Mouse (Mus musculus) midbrain, embryonic 12.5 days (tissue): ENCODE measurements around the gene Col6a3. TPM values are rescaled to one million over a fixed set of nuclear protein-coding genes. Genes with fewer than 3 reads are reported as not detected.

Experiments used
- ATAC-seq: fragments of 200-750 bp; cut with Nextera tagmentation; 2 replicates; pipeline ENCODE4 v1.8.0; 2017; ENCODE audit warnings: low read depth, moderate TSS enrichment, moderate library complexity; ENCODE audit not compliant: low FRiP score
- H3K27ac ChIP-seq: fragments of 300-500 bp; sonication (generic); replicated peaks from 2 replicates; pipeline ENCODE4 v1.5.1; 2016; ENCODE audit warnings: mild to moderate bottlenecking
- H3K27me3 ChIP-seq: fragments of 300-500 bp; sonication (generic); 2 replicates; pipeline ENCODE4 v1.6.1; 2016; ENCODE audit warnings: mild to moderate bottlenecking
- H3K36me3 ChIP-seq: fragments of 300-500 bp; sonication (generic); 2 replicates; pipeline ENCODE4 v1.6.1; 2016
- H3K4me1 ChIP-seq: fragments of 300-500 bp; sonication (generic); 2 replicates; pipeline ENCODE4 v1.6.1; 2016
- H3K4me2 ChIP-seq: fragments of 300-500 bp; sonication (generic); replicated peaks from 2 replicates; pipeline ENCODE4 v1.6.1; 2016; ENCODE audit warnings: mild to moderate bottlenecking, moderate library complexity
- H3K4me3 ChIP-seq: fragments of 300-500 bp; sonication (generic); 2 replicates; pipeline ENCODE4 v1.5.1; 2016; ENCODE audit warnings: mild to moderate bottlenecking
- H3K9ac ChIP-seq: fragments of 300-500 bp; sonication (generic); replicated peaks from 2 replicates; pipeline ENCODE4 v1.6.1; 2016; ENCODE audit warnings: mild to moderate bottlenecking, moderate library complexity
- H3K9me3 ChIP-seq: fragments of 300-500 bp; sonication (generic); 2 replicates; pipeline ENCODE4 v1.6.1; 2016; ENCODE audit warnings: mild to moderate bottlenecking
- WGBS: fragments of 180-500 bp; shearing (Covaris S2); methylation state at CpG from one replicate; pipeline ENCODE4 v1.1.7; 2016; 5-methylcytosine and 5-hydroxymethylcytosine counted together
- polyA plus RNA-seq: library from polyadenylated mRNA; unstranded; fragments of >200 nt; fragmentation: Nextera tagmentation; extraction: Ambion mirVana; gene quantifications from 2 replicates; pipeline ENCODE4 v1.2.1, GENCODE M21; 2016

Gene Col6a3
- polyA plus RNA-seq, 1 experiment from 2014 or later = 17.3 TPM

GRCm38 (mm10) chr1:90789506-90789905 lies 54.3 kb downstream of the Col6a3 start:
- H3K9me3 ChIP-seq = no peaks in the 10 kb centered on the region
- no peak for ATAC-seq
- no peak overlapping the region for H3K27ac ChIP-seq
- H3K4me1 ChIP-seq = no peaks in the 10 kb centered on the region
- 83% methylated on average over 6 of the region's 6 CpGs for WGBS
- no peak overlapping the region for H3K9ac ChIP-seq
- no peak overlapping the region for H3K4me3 ChIP-seq
- H3K36me3 ChIP-seq = no peaks in the 10 kb centered on the region
- no peak overlapping the region for H3K4me2 ChIP-seq
- H3K27me3 ChIP-seq = no peaks in the 10 kb centered on the region

- Histone ChIP-seq H3K9ac (no peak overlapping the region), H3K9me3 (no peaks in the 10 kb centered on the region), H3K27me3 (no peaks in the 10 kb centered on the region), H3K4me3 (no peak overlapping the region), H3K4me1 (0 out of 2 replicates have a peak, but pooled peaks cover 2% of the 10 kb centered on the region), H3K27ac (no peak overlapping the region), H3K4me2 (no peak overlapping the region), H3K36me3 (no peaks in the 10 kb centered on the region)
- 90% methylated on average over 1 of the region's 1 CpGs for WGBS
- ATAC-seq = no peak
Measured at GRCm38 (mm10) chr1:90780446-90780845, 63.3 kb downstream of the Col6a3 start.

GRCm38 (mm10) chr1:90779072-90779471 lies 64.7 kb downstream of the Col6a3 start:
- ATAC-seq = no peak
- Histone ChIP-seq H3K4me1 (0 out of 2 replicates have a peak, but pooled peaks cover 2% of the 10 kb centered on the region), H3K9me3 (no peaks in the 10 kb centered on the region), H3K4me2 (no peak overlapping the region), H3K27ac (no peak overlapping the region), H3K4me3 (no peak overlapping the region), H3K9ac (no peak overlapping the region), H3K27me3 (no peaks in the 10 kb centered on the region), H3K36me3 (no peaks in the 10 kb centered on the region)
- 92% methylated on average over 7 of the region's 7 CpGs for WGBS

GRCm38 (mm10) chr1:90775477-90776241 lies 68.1 kb downstream of the Col6a3 start:
- H3K9ac ChIP-seq = no peak overlapping the region
- H3K4me2 ChIP-seq = no peak overlapping the region
- H3K27me3 ChIP-seq = no peaks in the 10 kb centered on the region
- peak overlapping the region; percentile 50 for H3K27ac ChIP-seq
- ATAC-seq = peak; percentile 95
- H3K4me1 ChIP-seq = 0 out of 2 replicates have a peak, but pooled peaks cover 2% of the 10 kb centered on the region
- no peak overlapping the region for H3K4me3 ChIP-seq
- H3K36me3 ChIP-seq = no peaks in the 10 kb centered on the region
- no peaks in the 10 kb centered on the region for H3K9me3 ChIP-seq
- 7% methylated on average over 10 of the region's 10 CpGs for WGBS

- Histone ChIP-seq H3K9ac (no peak overlapping the region), H3K4me1 (0 out of 2 replicates have a peak, but pooled peaks cover 2% of the 10 kb centered on the region), H3K9me3 (no peaks in the 10 kb centered on the region), H3K27me3 (no peaks in the 10 kb centered on the region), H3K4me3 (no peak overlapping the region), H3K27ac (no peak overlapping the region), H3K4me2 (no peak overlapping the region), H3K36me3 (no peaks in the 10 kb centered on the region)
- WGBS = 71% methylated on average over 4 of the region's 4 CpGs
- ATAC-seq = no peak
Measured at GRCm38 (mm10) chr1:90771172-90771571, 72.6 kb downstream of the Col6a3 start.

GRCm38 (mm10) chr1:90770027-90770426 lies 73.7 kb downstream of the Col6a3 start:
- no peak overlapping the region for H3K4me2 ChIP-seq
- no peak overlapping the region for H3K4me3 ChIP-seq
- H3K9me3 ChIP-seq = no peaks in the 10 kb centered on the region
- no peaks in the 10 kb centered on the region for H3K4me1 ChIP-seq
- no peaks in the 10 kb centered on the region for H3K27me3 ChIP-seq
- H3K27ac ChIP-seq = no peak overlapping the region
- no peaks in the 10 kb centered on the region for H3K36me3 ChIP-seq
- no peak overlapping the region for H3K9ac ChIP-seq
- WGBS = 77% methylated on average over 7 of the region's 7 CpGs
- ATAC-seq = no peak

GRCm38 (mm10) chr1:90769301-90769700 lies 74.5 kb downstream of the Col6a3 start:
- Histone ChIP-seq H3K4me3 (no peak overlapping the region), H3K36me3 (no peaks in the 10 kb centered on the region), H3K9ac (no peak overlapping the region), H3K4me2 (no peak overlapping the region), H3K4me1 (no peaks in the 10 kb centered on the region), H3K27ac (no peak overlapping the region), H3K27me3 (no peaks in the 10 kb centered on the region), H3K9me3 (no peaks in the 10 kb centered on the region)
- WGBS = 49% methylated on average over 7 of the region's 7 CpGs
- no peak for ATAC-seq

GRCm38 (mm10) chr1:90758091-90758673 lies 85.6 kb downstream of the Col6a3 start:
- no peak overlapping the region for H3K9ac ChIP-seq
- no peaks in the 10 kb centered on the region for H3K36me3 ChIP-seq
- WGBS = 94% methylated on average over 4 of the region's 4 CpGs
- H3K4me1 ChIP-seq = no peaks in the 10 kb centered on the region
- no peak for ATAC-seq
- H3K9me3 ChIP-seq = no peaks in the 10 kb centered on the region
- no peak overlapping the region for H3K4me2 ChIP-seq
- H3K27ac ChIP-seq = no peak overlapping the region
- no peaks in the 10 kb centered on the region for H3K27me3 ChIP-seq
- no peak overlapping the region for H3K4me3 ChIP-seq

- no peak for ATAC-seq
- Histone ChIP-seq H3K4me1 (no peaks in the 10 kb centered on the region), H3K27ac (no peak overlapping the region), H3K27me3 (no peaks in the 10 kb centered on the region), H3K36me3 (no peaks in the 10 kb centered on the region), H3K9me3 (no peaks in the 10 kb centered on the region), H3K9ac (no peak overlapping the region), H3K4me2 (no peak overlapping the region), H3K4me3 (no peak overlapping the region)
- WGBS = 58% methylated on average over 17 of the region's 17 CpGs
Measured at GRCm38 (mm10) chr1:90753869-90754563, 89.8 kb downstream of the Col6a3 start.

GRCm38 (mm10) chr1:90751221-90751620 lies 92.5 kb downstream of the Col6a3 start:
- Histone ChIP-seq H3K9me3 (no peaks in the 10 kb centered on the region), H3K4me3 (no peak overlapping the region), H3K36me3 (no peaks in the 10 kb centered on the region), H3K4me2 (no peak overlapping the region), H3K4me1 (no peaks in the 10 kb centered on the region), H3K9ac (no peak overlapping the region), H3K27ac (no peak overlapping the region), H3K27me3 (no peaks in the 10 kb centered on the region)
- WGBS = 92% methylated on average over 4 of the region's 4 CpGs
- no peak for ATAC-seq

- H3K4me3 ChIP-seq = no peak overlapping the region
- WGBS = 70% methylated on average over 8 of the region's 8 CpGs
- no peak overlapping the region for H3K27ac ChIP-seq
- no peak overlapping the region for H3K9ac ChIP-seq
- H3K4me1 ChIP-seq = no peaks in the 10 kb centered on the region
- H3K36me3 ChIP-seq = no peaks in the 10 kb centered on the region
- H3K27me3 ChIP-seq = no peaks in the 10 kb centered on the region
- no peak for ATAC-seq
- no peaks in the 10 kb centered on the region for H3K9me3 ChIP-seq
- H3K4me2 ChIP-seq = no peak overlapping the region
Measured at GRCm38 (mm10) chr1:90750169-90750568, 93.6 kb downstream of the Col6a3 start.

GRCm38 (mm10) chr1:90748544-90748943 lies 95.2 kb downstream of the Col6a3 start:
- no peaks in the 10 kb centered on the region for H3K9me3 ChIP-seq
- no peak overlapping the region for H3K9ac ChIP-seq
- no peaks in the 10 kb centered on the region for H3K27me3 ChIP-seq
- WGBS = 84% methylated on average over 4 of the region's 4 CpGs
- peaks cover 12% of the 10 kb centered on the region for H3K4me1 ChIP-seq
- H3K4me2 ChIP-seq = no peak overlapping the region
- no peak for ATAC-seq
- H3K4me3 ChIP-seq = no peak overlapping the region
- no peaks in the 10 kb centered on the region for H3K36me3 ChIP-seq
- H3K27ac ChIP-seq = no peak overlapping the region
